Mouse (Mus musculus) liver, embryonic 16.5 days (tissue): Measurements from ENCODE around the gene Nup93. TPM values are rescaled to one million over a fixed set of nuclear protein-coding genes. Genes with fewer than 3 reads are reported as not detected.

ENCODE experiments used
- ATAC-seq: fragments of 200-750 bp; cut with Nextera tagmentation; 2 replicates; pipeline ENCODE4 v1.8.0; 2017; ENCODE audit warnings: low read depth, mild to moderate bottlenecking, moderate number of reproducible peaks, moderate library complexity
- H3K27ac ChIP-seq: fragments of 300-500 bp; sonication (generic); 2 replicates; pipeline ENCODE4 v1.5.1; 2014; ENCODE audit warnings: mild to moderate bottlenecking, low read length
- H3K27me3 ChIP-seq: fragments of 300-500 bp; sonication (generic); 2 replicates; pipeline ENCODE4 v1.6.1; 2014; ENCODE audit warnings: low read depth, low read length, mixed read lengths; ENCODE audit not compliant: control insufficient read depth, insufficient read depth
- H3K36me3 ChIP-seq: fragments of 300-500 bp; sonication (generic); 2 replicates; pipeline ENCODE4 v1.6.1; 2014; ENCODE audit warnings: mild to moderate bottlenecking; ENCODE audit not compliant: control insufficient read depth, insufficient read depth
- H3K4me1 ChIP-seq: fragments of 300-500 bp; sonication (generic); 2 replicates; pipeline ENCODE4 v1.6.1; 2014; ENCODE audit warnings: low read depth, low read length, mixed read lengths; ENCODE audit not compliant: control insufficient read depth
- H3K4me2 ChIP-seq: fragments of 300-500 bp; sonication (generic); 2 replicates; pipeline ENCODE4 v1.6.1; 2014; ENCODE audit warnings: low read depth, low read length, mixed read lengths
- H3K4me3 ChIP-seq: fragments of 300-500 bp; sonication (generic); 2 replicates; pipeline ENCODE4 v1.5.1; 2014; ENCODE audit warnings: low read depth, mild to moderate bottlenecking, low read length
- H3K9ac ChIP-seq: fragments of 300-500 bp; sonication (generic); 2 replicates; pipeline ENCODE4 v1.6.1; 2014; ENCODE audit warnings: low read depth, low read length
- H3K9me3 ChIP-seq: fragments of 300-500 bp; sonication (generic); replicated peaks from 2 replicates; pipeline ENCODE4 v1.6.1; 2016; ENCODE audit warnings: low read length; ENCODE audit not compliant: control insufficient read depth
- WGBS: fragments of 180-500 bp; shearing (Covaris S2); extraction: QIAGEN DNeasy Blood & Tissue Kit; methylation state at CpG from one replicate; pipeline ENCODE4 v1.1.7; 2014; ENCODE audit not compliant: insufficient replicate concordance; 5-methylcytosine and 5-hydroxymethylcytosine counted together
- polyA plus RNA-seq: library from polyadenylated mRNA; unstranded; fragments of >200 nt; fragmentation: Nextera tagmentation; extraction: Ambion mirVana; gene quantifications from 2 replicates; pipeline ENCODE4 v1.2.1, GENCODE M21; 2015

The Nup93 gene
- polyA plus RNA-seq, 1 experiment from 2014 or later, result 34.0 TPM

DNA sequence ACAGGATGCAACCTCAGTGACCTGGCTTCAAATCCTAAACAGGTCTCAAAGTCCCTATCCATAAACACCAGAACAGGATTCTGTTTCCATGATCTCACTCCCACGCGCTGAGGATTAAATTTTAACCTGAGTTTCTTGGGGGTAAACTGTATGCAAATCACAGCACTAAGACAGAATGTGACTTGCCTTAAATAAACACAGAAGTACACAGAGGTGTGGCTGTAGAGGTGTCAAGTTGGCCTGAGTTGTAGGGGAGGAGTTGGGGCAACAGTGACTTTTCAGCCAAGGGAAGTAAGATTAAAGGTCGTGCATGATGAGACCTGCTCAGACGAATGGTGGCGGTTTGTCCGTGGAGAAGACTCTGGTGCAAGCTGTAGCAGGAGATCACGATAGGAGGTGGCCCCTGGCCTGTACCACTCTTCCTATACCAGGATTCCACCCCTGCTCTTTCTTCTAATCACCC lies 139.7 kb downstream of the Nup93 start:
- 35% methylated on average over 7 of the region's 7 CpGs for WGBS
- Histone ChIP-seq H3K27ac (peak overlapping the region; percentile 92), H3K9me3 (no peaks in the 10 kb centered on the region), H3K4me2 (peak overlapping the region; percentile 31; the same call in 1 of the 2 replicates), H3K27me3 (no peaks in the 10 kb centered on the region), H3K36me3 (no peaks in the 10 kb centered on the region), H3K4me3 (no peak overlapping the region), H3K4me1 (peaks cover 9% of the 10 kb centered on the region), H3K9ac (peak overlapping the region; percentile 28; the same call in 1 of the 2 replicates)
- peak; percentile 84 for ATAC-seq

DNA sequence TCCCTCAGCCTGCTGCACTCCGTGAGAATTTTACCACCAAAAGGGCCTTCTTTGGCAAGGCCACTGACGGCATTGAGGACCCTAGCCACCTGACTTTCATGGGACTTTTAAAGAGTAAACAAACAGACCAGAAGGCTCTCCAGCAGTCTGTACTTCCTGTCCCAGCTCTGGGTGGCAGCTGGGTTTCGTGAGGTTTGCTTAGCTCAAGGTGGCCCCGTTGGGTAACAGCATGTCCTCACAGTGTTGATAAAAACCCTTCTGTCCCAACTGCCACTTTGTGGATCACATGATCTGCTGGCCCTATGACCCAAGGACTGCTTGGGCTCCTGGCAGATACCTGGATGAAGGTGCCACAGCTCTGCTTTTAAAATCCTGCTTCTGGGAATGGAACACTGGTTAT lies 140.2 kb downstream of the Nup93 start:
- peak; percentile 81 for ATAC-seq
- Histone ChIP-seq H3K9me3 (no peaks in the 10 kb centered on the region), H3K27ac (peak overlapping the region; percentile 92), H3K4me1 (peaks cover 9% of the 10 kb centered on the region), H3K36me3 (no peaks in the 10 kb centered on the region), H3K4me2 (peak overlapping the region; percentile 31; the same call in 1 of the 2 replicates), H3K4me3 (no peak overlapping the region), H3K9ac (peak overlapping the region; percentile 28; the same call in 1 of the 2 replicates), H3K27me3 (no peaks in the 10 kb centered on the region)
- 27% methylated on average over 4 of the region's 4 CpGs for WGBS

DNA sequence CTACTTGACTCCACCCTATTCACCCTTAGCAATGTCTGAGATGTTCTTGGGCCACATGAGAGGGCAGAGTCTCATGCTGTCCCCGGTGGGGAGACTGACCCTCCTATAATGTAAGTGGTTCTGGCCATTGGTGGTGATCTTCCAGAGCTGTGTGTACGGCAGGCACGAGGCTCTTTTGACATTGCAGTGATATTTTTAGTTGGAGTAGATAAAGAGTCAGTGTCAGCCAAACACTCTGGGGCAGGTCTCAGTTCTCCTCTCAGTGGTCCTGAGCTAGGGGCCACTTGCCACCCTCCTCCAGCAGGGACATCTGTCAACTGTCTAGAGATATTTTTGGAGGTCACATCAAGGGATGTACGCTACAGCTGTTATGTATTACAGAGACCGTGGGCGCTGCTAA lies 142.9 kb downstream of the Nup93 start:
- H3K9ac ChIP-seq, result no peak overlapping the region
- H3K4me2 ChIP-seq, result no peak overlapping the region
- no peak for ATAC-seq
- H3K9me3 ChIP-seq, result no peaks in the 10 kb centered on the region
- WGBS, result 51% methylated on average over 6 of the region's 6 CpGs
- H3K27ac ChIP-seq, result no peak overlapping the region
- H3K27me3 ChIP-seq, result no peaks in the 10 kb centered on the region
- peaks cover 9% of the 10 kb centered on the region for H3K4me1 ChIP-seq
- no peak overlapping the region for H3K4me3 ChIP-seq
- no peaks in the 10 kb centered on the region for H3K36me3 ChIP-seq

GRCm38 (mm10) chr8:94358541-94358940 lies 144.2 kb downstream of the Nup93 start:
- Histone ChIP-seq H3K4me2 (no peak overlapping the region), H3K36me3 (no peaks in the 10 kb centered on the region), H3K9me3 (no peaks in the 10 kb centered on the region), H3K4me3 (no peak overlapping the region), H3K9ac (no peak overlapping the region), H3K27me3 (no peaks in the 10 kb centered on the region), H3K27ac (0 out of 2 replicates have a peak overlapping the region, but pooled peaks have one; percentile 10), H3K4me1 (peaks cover 15% of the 10 kb centered on the region)
- ATAC-seq, result no peak
- WGBS, result 45% methylated on average over 5 of the region's 5 CpGs

DNA sequence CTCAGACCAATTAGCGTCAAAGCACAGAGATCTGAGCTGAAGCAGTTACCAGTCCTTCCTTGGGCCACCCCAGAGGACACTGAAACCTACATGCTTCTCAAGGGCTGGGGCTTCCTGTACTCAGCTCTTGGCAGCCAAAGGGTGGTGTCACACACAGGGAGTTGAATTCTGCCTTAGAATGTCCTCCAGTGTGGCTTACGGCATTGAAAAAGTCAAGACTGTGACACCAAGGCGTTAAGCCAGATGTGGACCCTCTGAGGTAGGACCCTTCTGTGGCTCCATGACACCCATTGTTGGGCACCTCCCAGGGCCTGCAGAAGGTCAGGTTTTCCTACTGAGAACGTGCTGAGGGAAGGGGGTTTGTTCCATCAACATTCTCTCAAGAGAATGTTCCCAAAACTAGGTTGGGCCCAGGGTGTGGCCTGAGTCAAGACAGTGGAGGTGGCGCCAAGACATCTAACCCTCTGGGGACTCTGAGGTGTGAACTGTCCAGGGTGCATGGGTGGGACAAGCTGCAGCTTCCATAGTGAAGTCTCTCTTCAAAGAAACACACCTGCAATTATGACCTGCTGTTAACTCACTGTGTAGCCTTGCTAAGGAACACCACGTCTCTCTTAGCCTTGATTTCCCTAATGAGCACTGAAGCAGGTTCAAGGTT lies 147.5 kb downstream of the Nup93 start:
- 63% methylated on average over 6 of the region's 6 CpGs for WGBS
- Histone ChIP-seq H3K36me3 (no peaks in the 10 kb centered on the region), H3K27ac (no peak overlapping the region), H3K9me3 (no peaks in the 10 kb centered on the region), H3K4me1 (peaks cover 28% of the 10 kb centered on the region), H3K27me3 (no peaks in the 10 kb centered on the region), H3K4me2 (no peak overlapping the region), H3K9ac (no peak overlapping the region), H3K4me3 (no peak overlapping the region)
- no peak for ATAC-seq

DNA sequence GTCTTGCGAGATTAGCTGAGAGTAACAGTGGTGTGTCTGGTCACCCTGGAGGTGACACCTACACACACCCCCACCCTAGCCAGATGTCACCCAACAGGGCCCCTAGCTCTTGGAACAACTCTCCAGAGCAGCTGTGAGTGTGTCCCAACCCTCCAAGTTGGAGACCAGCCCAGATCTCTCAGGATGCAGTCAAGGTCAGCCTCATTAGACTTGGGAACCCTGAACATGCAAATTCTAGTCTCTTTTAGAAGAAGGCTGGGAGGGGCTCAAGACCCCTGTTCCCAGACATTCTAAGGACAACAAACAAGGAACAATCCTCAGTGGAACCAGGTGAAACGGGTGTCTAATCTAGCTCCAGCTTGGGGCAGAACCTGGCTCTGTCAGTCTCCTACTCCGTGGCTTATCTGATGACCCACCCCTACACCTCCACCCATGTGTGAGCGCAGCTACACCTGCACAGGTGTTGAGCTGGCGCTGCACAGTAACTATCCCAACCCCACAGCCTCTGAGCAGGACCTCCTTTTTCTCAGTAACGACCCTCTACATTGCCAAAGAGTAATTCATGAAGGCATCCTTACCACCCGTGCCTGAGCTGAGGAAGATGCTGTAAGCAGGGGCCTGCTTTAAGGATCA lies 148.4 kb downstream of the Nup93 start:
- Histone ChIP-seq H3K4me1 (peaks cover 28% of the 10 kb centered on the region), H3K36me3 (no peaks in the 10 kb centered on the region), H3K4me3 (no peak overlapping the region), H3K9ac (no peak overlapping the region), H3K9me3 (no peaks in the 10 kb centered on the region), H3K27me3 (no peaks in the 10 kb centered on the region), H3K27ac (peak overlapping the region; percentile 54), H3K4me2 (no peak overlapping the region)
- no peak for ATAC-seq
- WGBS, result 54% methylated on average over 7 of the region's 7 CpGs

- WGBS, result 28% methylated on average over 4 of the region's 4 CpGs
- no peak overlapping the region for H3K4me2 ChIP-seq
- ATAC-seq, result peak; percentile 55
Measured at GRCm38 (mm10) chr8:94363288-94363688, 148.9 kb downstream of the Nup93 start.

GRCm38 (mm10) chr8:94363906-94364305 lies 149.5 kb downstream of the Nup93 start:
- H3K36me3 ChIP-seq, result no peaks in the 10 kb centered on the region
- no peaks in the 10 kb centered on the region for H3K27me3 ChIP-seq
- no peak overlapping the region for H3K4me3 ChIP-seq
- 54% methylated on average over 2 of the region's 2 CpGs for WGBS
- ATAC-seq, result peak; percentile 76
- H3K27ac ChIP-seq, result peak overlapping the region; percentile 55
- no peak overlapping the region for H3K9ac ChIP-seq
- H3K4me1 ChIP-seq, result peaks cover 26% of the 10 kb centered on the region
- no peak overlapping the region for H3K4me2 ChIP-seq
- no peaks in the 10 kb centered on the region for H3K9me3 ChIP-seq

More at GRCm38 (mm10) chr8:94363288-94363688, 148.9 kb downstream of the Nup93 start:
- no peak overlapping the region for H3K9ac ChIP-seq
- peak overlapping the region; percentile 54 for H3K27ac ChIP-seq
- H3K9me3 ChIP-seq, result no peaks in the 10 kb centered on the region
- no peak overlapping the region for H3K4me3 ChIP-seq
- peaks cover 28% of the 10 kb centered on the region for H3K4me1 ChIP-seq
- no peaks in the 10 kb centered on the region for H3K36me3 ChIP-seq
- no peaks in the 10 kb centered on the region for H3K27me3 ChIP-seq

DNA sequence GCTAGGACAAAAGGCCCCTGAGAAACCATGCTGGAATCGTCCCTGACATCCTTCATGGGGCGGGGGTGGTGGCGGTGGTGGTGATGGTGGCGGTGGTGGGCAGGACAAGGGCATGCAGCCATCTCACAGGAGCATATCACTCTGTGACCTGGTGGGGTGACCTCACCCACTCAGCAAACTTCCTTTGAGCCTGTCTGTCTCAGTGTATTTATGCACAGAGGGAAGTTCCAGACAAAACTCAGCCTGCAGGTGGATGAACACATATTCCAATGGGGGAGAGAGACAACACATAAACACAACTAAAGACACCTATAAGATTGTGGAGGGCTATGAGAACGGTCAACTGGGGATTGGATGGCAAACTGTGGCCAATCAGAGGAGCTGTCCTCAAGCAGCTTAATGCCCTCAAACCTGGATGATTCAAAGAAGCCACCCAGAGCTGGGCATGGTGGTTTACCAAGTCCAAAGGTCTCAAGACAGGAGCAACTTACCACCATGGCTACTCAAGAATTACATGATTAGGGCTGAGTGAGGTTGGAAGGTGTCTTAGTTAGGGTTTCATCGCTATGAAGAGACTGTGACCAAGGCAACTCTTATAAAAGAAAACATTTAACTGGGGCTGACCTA lies 150.4 kb downstream of the Nup93 start:
- no peak for ATAC-seq
- Histone ChIP-seq H3K9me3 (no peaks in the 10 kb centered on the region), H3K4me3 (no peak overlapping the region), H3K4me2 (no peak overlapping the region), H3K36me3 (no peaks in the 10 kb centered on the region), H3K9ac (no peak overlapping the region), H3K27ac (peak overlapping the region; percentile 55), H3K27me3 (no peaks in the 10 kb centered on the region), H3K4me1 (peaks cover 26% of the 10 kb centered on the region)
- WGBS, result 67% methylated on average over 6 of the region's 6 CpGs
